ENCODE assay signal across 8 mouse cellular contexts in genomic region chr8:60632250-60632932, GRCm38 (mm10). TPM values are rescaled to one million over a fixed set of nuclear protein-coding genes. Genes with fewer than 3 reads are reported as not detected.
DNase-seq lines count a peak whose midpoint lies in the region; ATAC-seq lines count a peak whose summit lies in the region.

Gene Mfap3l, plus strand, starts transcription at chr8:60632827.

- under 1% methylated on average over 60 of the region's 60 CpGs for WGBS in embryonic facial prominence, embryonic 13.5 days
- 2% methylated on average over 59 of the region's 60 CpGs for WGBS in midbrain, embryonic 11.5 days

- H3K4me2 ChIP-seq in embryonic facial prominence, embryonic 13.5 days, result peak within 1 kb of the TSS; percentile 99
- H3K4me2 ChIP-seq in midbrain, embryonic 11.5 days, result peak within 1 kb of the TSS; percentile 97

- intact Hi-C loops in left cerebral cortex, postnatal 4 days (cut with DNase I), result loop anchor here (5.0 kb wide), 1 partner anchor 235 kb away; no protein-coding TSS in a partner anchor

- H3K27ac ChIP-seq in embryonic facial prominence, embryonic 13.5 days, result peak within 1 kb of the TSS; percentile 16; the same call in 1 of the 2 replicates
- no peak within 1 kb of the TSS; the same call in 1 of the 2 replicates for H3K27ac ChIP-seq in midbrain, embryonic 11.5 days (ENCODE audit: low read depth, low read length)

- DNase-seq in 3134 (ENCODE audit: extremely low read depth, insufficient read length, low spot score), result peak; percentile 98
- peak; percentile 68 to 76 for DNase-seq in adrenal gland, postnatal 4 days (ENCODE audit: low spot score in 2 of 2)
- peak; percentile 99 for DNase-seq in heart, adult 11 months
- DNase-seq in kidney, adult 11 months, result peak; percentile 94
- DNase-seq in left cerebral cortex, postnatal 4 days, result peak; percentile 89
- DNase-seq in midbrain, embryonic 11.5 days (ENCODE audit: low spot score, missing footprints), result peak; percentile 98
- peak; percentile 90 for DNase-seq in right cerebral cortex, postnatal 4 days

- no peaks in the 10 kb centered on the region for H3K9me3 ChIP-seq in embryonic facial prominence, embryonic 13.5 days
- H3K9me3 ChIP-seq in midbrain, embryonic 11.5 days (ENCODE audit: control insufficient read depth, low read length), result no peaks in the 10 kb centered on the region

- peak within 1 kb of the TSS; percentile 75 for H3K9ac ChIP-seq in embryonic facial prominence, embryonic 13.5 days
- peak within 1 kb of the TSS; percentile 67 for H3K9ac ChIP-seq in midbrain, embryonic 11.5 days (ENCODE audit: low read length)

- peak; percentile 98 for ATAC-seq in embryonic facial prominence, embryonic 13.5 days (ENCODE audit: insufficient number of reproducible peaks, insufficient read depth, low FRiP score, low TSS enrichment, low read depth)
- peak; percentile 98 for ATAC-seq in midbrain, embryonic 11.5 days (ENCODE audit: low FRiP score)

- H3K4me3 ChIP-seq in embryonic facial prominence, embryonic 13.5 days, result peak within 1 kb of the TSS; percentile 68
- peak within 1 kb of the TSS; percentile 54 for H3K4me3 ChIP-seq in midbrain, embryonic 11.5 days (ENCODE audit: low read depth, low read length)

- H3K36me3 ChIP-seq in embryonic facial prominence, embryonic 13.5 days, result no peaks in the 10 kb centered on the region
- no peaks in the 10 kb centered on the region for H3K36me3 ChIP-seq in midbrain, embryonic 11.5 days (ENCODE audit: control insufficient read depth, insufficient read depth, low read length)

- H3K27me3 ChIP-seq in embryonic facial prominence, embryonic 13.5 days, result peaks cover 28% of the 10 kb centered on the region
- peaks cover 12% of the 10 kb centered on the region for H3K27me3 ChIP-seq in midbrain, embryonic 11.5 days (ENCODE audit: control insufficient read depth, insufficient read depth, low read length)

- H3K4me1 ChIP-seq in embryonic facial prominence, embryonic 13.5 days, result peaks cover 16% of the 10 kb centered on the region
- H3K4me1 ChIP-seq in midbrain, embryonic 11.5 days (ENCODE audit: control insufficient read depth, insufficient read depth, low read length), result peaks cover 12% of the 10 kb centered on the region; the same call in 1 of the 2 replicates

RNA-seq across cellular contexts. Expression of gene Mfap3l, which starts in this region (rescaled TPM):
- total RNA-seq in adrenal gland, postnatal 4 days (2021), result 1 to 10 TPM; 3.5 to 5.3 TPM
- polyA plus RNA-seq in embryonic facial prominence, embryonic 13.5 days (2015; fragmentation: Nextera tagmentation; extraction: Ambion mirVana), result 1.3 and 1.9 TPM in 2 replicates
- 10 to 100 TPM; 25.4 to 25.9 TPM for total RNA-seq in left cerebral cortex, postnatal 4 days (2021)
- 1.8 and 2.1 TPM in 2 replicates for polyA plus RNA-seq in midbrain, embryonic 11.5 days (2014; fragmentation: Nextera tagmentation; extraction: Ambion mirVana)

Comparison
In these comparisons a context has a peak if more than half of its experiments do, and no peak if none do; other contexts are left out.
1. RNA of gene Mfap3l (total RNA-seq): 25.4 to 25.9 TPM in left cerebral cortex, postnatal 4 days; 3.5 to 5.3 TPM in adrenal gland, postnatal 4 days; every median in the first group is over 4 times any median in the second.
2. Peak in every context shown above with its lines, with median percentiles within 50 percentile points of each other: DNase-seq.